Mouse (Mus musculus): ENCODE results near the gene Apol7a. TPM values are rescaled to one million over a fixed set of nuclear protein-coding genes. Genes with fewer than 3 reads are reported as not detected.

Apol7a gene
- total RNA-seq, 2 experiments from 2014 or later, result 0.17 to 0.34 TPM

DNA sequence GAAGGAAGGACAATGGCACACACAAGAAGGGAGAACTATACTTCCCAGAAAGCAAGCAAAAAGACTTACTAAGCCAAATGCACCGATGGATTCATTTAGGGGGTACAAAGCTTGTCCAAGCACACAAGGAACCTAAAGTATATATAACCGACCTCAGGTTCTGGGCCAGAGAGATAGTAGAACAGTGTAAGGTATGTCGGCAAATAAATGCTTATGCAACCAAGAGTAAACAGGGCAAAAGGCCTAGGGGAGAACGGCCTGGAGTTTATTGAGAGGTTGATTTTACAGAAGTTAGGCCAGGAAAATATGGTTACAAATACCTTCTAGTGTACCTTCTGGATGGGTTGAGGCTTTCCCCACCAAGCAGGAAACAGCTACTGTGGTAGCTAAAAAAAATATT, 21.5 kb downstream of the Apol7a start:
- no peak for DNase-seq
- intact Hi-C loops (cut with DNase I), result no loop called here

DNA sequence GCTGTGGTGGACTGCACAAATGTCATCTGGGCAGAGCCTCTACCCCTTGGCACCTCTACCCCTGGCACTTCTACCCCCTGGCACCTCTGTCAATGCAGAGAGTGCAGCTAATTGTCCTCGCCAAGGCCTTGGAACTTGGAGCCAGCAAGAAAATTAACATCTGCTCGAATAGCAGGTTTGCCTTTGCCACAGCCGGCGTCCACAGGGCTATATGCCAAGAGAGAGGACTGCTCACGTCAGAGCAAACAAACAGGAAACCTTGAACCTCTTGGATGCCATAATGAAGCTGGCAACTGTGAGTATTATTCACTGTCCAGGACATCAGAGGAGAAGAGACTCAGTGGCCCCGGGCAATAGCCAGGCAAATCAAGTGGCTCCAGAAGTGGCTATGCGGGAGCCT, 22.0 kb downstream of the Apol7a start:
- intact Hi-C loops (cut with DNase I), result no loop called here
- DNase-seq, result peak in 1 of 2 experiments; percentile 39

DNA sequence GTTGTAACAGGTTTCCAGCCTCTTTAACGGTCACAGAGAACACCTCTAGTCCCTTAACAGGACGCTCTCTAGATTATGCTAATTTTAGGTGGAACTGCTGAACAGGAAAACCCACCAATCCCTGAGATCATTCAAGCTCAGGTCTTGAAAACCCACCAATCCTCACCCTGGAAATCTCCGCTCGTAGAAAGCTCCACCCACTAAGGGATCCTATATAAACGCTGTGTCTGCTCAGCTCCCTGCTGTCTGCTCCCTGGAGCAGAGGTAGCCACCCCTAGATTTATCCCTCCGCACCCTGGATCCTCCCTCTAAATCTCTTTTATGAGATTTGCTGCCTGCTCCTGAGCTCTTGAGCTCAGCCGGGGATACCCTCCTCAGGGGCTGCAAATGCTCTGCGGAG, 28.3 kb downstream of the Apol7a start:
- no peak for DNase-seq
- intact Hi-C loops (cut with DNase I), result no loop called here

DNA sequence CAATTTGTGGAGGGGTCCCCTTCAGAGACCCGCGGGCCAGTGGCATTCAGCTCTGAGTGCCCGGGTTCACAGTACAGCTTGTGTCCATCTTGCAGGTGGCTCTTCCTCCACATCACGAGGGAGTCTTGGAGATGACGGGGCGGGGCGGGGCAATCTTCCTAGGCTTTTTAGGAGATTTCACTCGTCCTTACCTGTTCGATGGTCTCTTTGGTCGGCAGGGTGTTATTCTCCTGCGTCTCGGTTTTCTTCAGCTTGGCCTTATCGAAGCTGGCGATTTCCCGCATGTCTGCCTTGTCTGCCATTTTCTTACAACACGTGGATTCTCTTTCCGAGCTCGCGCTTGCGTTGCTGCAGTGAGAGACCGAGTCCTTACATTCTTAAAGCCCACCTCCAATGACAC, 28.9 kb downstream of the Apol7a start:
- DNase-seq, result no peak
- intact Hi-C loops (cut with DNase I), result loop anchor here (2.0 to 5.0 kb wide), 3 partner anchors 268 to 398 kb away; no protein-coding TSS in a partner anchor

DNA sequence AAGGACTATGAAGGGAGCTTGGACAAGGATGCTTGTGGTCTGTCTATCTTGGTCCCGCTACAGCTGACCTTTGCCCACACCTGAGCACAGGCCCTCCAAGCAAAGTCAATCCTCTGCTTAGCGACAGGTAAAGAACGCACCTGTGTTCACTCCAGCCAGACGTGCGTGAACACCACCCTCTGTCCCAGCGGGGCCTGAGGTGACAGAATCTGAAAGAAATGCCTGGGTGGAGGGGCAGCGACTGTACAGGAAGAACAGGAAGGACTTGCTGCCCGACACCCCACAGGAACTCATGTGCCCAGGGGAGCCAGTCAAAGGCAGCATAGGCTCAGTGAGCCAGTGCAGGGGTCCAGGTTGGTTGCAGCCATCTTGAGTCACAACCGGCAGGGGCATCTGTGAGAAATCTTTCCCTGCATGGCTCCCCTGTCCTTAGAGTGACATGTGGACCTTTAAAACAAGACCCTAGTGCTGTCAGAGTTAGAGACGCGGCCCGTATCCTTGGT, 30.0 kb downstream of the Apol7a start:
- intact Hi-C loops (cut with DNase I), result loop anchor here (2.0 to 5.0 kb wide), 3 partner anchors 267 to 397 kb away; no protein-coding TSS in a partner anchor
- DNase-seq, result no peak

DNA sequence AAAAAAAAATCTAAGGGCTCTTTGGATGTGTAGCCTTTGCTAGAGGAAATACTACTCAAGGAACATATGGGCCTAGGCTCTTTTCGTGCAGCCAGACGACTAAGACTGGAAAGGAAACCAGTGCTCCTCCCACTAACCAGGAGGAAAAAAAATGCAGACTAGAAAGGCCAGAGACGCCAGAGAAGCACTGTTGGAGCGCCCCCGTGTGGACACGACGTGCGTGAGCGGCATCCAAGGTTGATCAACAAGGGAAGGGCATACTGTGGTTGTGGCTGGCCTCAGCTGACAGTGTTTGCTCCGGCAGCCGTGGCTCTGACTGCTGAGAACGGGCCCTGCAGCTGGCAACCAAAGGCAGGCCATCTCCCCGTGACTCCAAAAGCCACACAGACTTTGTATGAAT, 30.8 kb downstream of the Apol7a start:
- peak; percentile 98 to 99 for DNase-seq
- intact Hi-C loops (cut with DNase I), result loop anchor here (2.0 to 5.0 kb wide), 3 partner anchors 266 to 396 kb away; no protein-coding TSS in a partner anchor

DNA sequence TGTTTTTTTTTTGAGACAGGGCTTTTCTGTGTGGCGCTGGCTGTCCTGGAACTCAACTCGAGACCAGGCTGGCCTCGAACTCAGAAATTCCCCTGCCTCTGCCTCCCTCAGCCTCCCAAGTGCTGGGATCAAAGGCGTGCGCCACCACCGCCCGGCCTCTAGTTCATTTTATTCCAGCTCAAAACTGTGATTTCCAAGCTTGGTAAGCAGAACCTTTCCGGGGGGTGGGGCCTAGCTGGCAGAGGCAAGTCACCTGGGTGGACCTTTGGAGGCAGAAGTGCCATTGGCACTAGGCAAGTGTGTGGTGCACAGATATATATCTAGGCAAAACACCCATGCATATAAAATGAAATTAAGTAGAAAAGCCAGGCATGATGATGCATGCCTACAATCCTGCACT, 31.4 kb downstream of the Apol7a start:
- DNase-seq, result no peak
- intact Hi-C loops (cut with DNase I), result loop anchor here (5.0 kb wide), 2 partner anchors 265 to 395 kb away; no protein-coding TSS in a partner anchor

DNA sequence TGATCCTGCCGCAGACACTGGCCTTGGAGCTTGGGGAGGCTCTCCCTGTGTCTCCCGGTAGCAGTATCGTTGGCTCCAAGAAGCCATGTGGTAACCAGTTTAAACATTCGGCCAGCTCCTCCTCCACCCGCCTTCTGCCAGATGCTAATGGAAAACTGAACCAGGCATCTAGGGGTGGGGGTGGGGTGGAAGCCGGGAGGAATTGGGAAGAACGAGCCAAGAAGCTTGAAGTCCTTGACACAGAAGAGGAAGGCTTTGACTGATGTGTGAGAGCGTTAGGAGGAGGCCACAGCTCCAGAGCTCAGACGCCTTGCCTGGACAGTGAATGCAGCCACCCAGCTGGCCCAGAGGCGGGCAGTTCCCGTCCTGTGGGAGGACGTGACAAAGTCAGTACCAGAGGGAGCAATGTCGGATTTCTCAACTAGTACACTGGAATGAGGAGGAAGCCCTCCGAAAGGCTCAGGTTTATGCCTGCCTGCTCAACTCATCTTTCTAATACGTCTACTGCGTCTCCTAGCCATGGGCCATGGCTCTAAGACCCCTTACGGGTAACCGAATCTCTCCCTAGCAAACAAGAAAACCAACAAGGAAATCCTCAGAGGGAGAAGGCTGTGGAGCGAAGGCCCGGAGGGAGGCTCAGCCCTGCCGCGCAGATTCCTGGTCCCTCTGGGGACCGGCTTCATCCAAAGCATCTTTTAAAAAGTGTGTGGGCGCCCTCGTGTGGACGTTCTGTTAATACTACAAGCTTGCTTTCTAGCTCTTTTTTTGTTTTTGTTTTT, 32.0 kb downstream of the Apol7a start:
- intact Hi-C loops (cut with DNase I), result loop anchor here (5.0 kb wide), 2 partner anchors 265 to 395 kb away; no protein-coding TSS in a partner anchor
- peak; percentile 92 to 95 for DNase-seq

DNA sequence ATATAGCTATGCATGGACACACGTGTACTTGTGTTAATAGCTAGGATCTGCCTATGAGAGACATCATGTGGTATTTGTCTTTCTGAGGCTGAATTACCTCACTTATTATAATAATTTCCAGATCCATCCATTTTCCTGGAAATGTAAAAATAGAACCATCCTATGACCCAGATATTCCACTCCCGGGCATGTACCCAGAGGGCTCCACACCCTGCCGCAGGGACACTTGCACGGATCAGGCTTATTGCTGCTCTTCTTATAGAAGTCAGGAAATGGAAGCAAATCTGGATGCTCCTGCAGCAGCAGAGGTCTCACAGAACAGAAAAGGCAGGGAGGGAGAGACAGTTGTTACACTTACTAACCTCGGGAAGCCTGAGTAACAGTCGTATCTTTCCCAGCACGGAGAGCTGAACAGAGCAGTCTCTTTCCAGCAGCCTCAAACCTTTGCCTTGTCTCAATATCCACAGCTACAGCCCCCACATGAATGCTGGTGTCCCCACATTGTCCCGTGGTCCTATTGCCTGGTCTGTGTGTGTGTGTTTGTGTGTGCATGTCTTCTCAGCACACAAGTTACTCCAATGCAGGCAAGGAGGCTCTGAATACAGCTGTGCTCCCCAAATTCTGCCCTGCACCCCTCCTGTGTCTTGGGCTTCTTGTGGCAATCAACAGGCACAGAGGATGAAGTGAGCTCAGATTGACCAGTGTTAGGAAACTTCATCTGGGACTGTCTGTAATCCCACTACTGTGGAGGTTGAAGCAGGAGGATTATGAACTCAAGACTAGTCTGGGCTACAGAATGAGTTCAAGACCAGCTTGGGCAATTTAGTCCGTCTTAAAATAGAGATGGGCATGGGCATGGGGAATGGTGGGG, 33.0 kb downstream of the Apol7a start:
- intact Hi-C loops (cut with DNase I), result loop anchor here (5.0 kb wide), 2 partner anchors 264 to 394 kb away; no protein-coding TSS in a partner anchor
- DNase-seq, result peak; percentile 71 to 72

DNA sequence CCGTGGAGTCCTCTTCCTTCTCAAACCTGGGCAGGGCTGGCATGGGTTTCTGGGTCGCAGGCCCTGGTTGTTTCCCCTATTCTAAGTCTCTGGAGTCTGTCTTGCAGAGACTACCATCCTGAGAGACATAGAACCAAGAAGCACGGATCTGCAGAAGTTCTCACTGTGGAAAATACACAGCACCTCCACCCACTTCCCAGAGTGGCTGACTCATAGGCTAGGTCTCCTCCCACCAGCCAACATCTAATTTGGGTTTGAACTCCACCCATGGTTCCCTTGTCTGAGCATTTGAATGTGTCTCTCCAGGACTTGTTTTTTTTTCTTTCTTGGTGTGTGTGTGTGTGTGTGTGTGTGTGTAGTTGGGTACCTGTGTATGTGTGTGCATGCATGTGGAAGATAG, 34.9 kb downstream of the Apol7a start:
- peak; percentile 65 to 67 for DNase-seq
- intact Hi-C loops (cut with DNase I), result no loop called here

DNA sequence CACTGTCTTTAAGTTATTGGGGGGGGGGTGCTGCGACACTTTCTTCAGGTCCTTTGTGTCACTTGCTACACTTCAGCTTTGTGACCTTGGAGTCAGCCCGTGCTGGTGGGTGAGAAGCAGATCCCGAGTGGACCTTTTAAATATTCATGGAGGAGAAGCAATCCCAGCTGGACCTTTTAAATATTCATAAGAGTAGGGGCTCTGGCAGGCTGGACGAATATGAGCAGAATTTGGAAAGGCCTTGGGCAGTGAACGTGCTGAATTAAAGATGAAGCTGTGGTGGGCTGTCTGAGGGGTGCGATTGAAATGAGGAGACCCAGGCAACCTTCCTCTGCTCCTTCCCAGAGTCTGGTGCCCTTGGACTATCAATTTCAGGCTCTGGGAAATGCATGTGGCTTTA, 35.3 kb downstream of the Apol7a start:
- DNase-seq, result no peak
- intact Hi-C loops (cut with DNase I), result loop anchor here (1.0 kb wide), 1 partner anchor 137 kb away; no protein-coding TSS in a partner anchor

DNA sequence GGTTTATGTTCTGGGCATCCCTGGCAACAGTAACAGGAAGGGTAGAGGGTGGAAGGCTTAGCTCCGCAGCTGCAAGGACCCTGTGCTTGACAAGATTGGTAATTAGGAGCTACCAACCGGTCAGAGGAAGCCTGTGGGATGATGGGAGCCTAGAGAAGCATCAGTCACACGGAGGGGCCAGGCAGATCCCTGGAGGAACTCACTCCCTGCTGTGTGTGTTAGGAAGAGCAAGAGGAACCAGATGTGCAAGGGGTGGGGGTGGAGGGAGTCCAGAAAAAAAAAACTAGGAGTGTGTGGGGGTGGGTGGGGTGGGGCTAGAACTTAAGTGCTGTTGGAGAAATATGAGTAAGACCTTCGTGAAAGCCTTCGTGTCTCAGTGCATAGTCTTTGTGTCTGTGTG, 36.0 kb downstream of the Apol7a start:
- intact Hi-C loops (cut with DNase I), result loop anchor here (1.0 kb wide), 1 partner anchor 137 kb away; no protein-coding TSS in a partner anchor

DNA sequence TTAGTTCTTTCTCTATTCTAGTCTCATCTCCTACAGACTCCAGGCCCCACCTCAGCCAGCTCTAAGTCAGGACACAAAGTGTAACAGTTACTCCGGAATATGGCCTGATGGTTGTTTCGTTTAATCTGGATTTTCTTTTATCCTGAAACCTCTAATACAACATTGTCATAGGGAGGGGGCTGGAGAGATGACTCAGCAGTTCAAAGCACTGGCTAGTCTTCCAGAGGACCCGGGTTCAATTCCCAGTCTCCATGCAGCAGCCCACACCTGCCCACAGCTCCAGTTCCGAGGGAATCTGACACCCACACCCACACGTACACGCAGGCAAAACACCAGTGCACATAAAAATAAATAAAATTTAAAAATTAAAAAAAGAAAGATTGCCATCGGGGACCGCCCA, 39.0 kb downstream of the Apol7a start:
- DNase-seq, result no peak
- intact Hi-C loops (cut with DNase I), result loop anchor here (5.0 kb wide), 1 partner anchor 208 kb away; no protein-coding TSS in a partner anchor

More for the DNA sequence above, 36.0 kb downstream of the Apol7a start:
- DNase-seq, result no peak

DNA sequence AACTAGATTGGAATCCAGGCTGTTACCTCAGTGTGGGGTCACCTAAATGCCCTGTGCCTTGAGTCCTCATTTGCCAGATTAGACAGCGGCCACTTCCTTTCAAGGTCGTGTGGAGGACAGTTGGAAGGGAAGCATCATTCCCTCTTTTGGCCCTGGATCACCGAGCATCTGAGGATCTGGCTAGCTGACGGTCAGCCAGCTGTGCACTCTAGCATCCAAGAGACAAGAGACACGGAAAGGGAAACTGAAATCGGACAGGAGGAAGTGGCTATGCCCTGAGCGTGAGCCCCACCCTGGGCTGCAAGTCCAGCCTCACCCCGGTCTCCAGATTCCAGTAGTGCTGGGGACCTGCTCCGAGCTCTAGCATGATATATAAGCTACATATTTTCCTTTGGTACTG, 39.4 kb downstream of the Apol7a start:
- peak; percentile 75 to 78 for DNase-seq
- intact Hi-C loops (cut with DNase I), result loop anchor here (5.0 kb wide), 1 partner anchor 207 kb away; no protein-coding TSS in a partner anchor

DNA sequence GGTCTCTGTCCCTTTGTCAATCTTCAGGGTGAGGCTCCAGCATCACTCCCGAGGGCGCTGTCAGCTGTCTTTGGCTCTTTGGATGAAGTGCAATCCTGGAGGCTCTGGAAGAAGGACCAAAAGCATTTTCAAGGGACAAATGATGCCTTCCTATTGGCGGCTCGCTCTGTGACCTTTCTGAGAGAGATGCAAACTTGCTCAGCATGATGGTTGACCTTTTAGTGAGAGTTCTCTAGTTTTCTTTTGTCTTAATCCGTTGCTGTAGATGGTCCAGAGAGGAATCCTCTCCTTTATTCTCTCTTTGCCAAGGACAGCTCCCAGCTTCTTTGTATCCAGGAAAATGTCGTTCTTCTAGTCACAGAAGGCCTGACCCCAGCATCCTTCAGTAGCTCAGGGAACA, 39.8 kb downstream of the Apol7a start:
- intact Hi-C loops (cut with DNase I), result loop anchor here (5.0 kb wide), 1 partner anchor 207 kb away; no protein-coding TSS in a partner anchor
- no peak for DNase-seq

DNA sequence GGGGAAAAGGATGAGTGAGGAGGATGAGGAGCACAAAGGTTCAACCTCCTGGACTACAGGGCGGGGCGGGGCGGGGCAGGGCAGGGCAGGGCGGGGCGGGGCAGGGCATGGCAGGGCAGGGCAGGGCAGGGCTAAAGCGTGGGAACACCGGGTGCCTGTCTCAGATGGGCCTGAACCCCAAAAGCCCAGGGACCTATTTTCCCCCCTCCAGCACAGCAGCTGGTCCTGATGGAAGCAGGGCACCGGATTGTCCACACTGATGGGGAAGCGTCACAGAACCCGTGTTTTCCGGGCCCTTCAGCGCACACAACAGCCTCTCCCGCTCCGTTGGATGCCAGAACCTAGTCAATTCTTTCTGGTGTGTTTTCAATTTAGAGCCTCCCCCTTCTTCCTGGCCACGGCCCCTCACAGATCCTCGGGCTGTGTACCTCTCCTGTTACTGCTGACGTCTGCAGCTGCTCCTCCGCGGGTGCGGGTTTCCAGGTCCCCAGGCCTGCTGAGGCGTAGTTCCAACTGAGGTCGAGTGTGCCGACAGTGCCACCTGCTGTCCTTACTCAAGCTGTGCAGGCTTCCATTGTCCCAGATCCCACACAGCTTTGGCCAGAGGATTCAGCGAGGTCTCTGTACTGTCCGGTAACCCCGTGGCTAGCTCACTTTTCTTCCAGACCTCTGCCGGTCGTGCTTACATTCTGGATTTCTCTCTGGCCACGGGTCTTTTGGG, 40.4 kb downstream of the Apol7a start:
- intact Hi-C loops (cut with DNase I), result loop anchor here (1.0 to 5.0 kb wide), 3 partner anchors 15 to 206 kb away; no protein-coding TSS in a partner anchor
- DNase-seq, result peak; percentile 92 to 94

DNA sequence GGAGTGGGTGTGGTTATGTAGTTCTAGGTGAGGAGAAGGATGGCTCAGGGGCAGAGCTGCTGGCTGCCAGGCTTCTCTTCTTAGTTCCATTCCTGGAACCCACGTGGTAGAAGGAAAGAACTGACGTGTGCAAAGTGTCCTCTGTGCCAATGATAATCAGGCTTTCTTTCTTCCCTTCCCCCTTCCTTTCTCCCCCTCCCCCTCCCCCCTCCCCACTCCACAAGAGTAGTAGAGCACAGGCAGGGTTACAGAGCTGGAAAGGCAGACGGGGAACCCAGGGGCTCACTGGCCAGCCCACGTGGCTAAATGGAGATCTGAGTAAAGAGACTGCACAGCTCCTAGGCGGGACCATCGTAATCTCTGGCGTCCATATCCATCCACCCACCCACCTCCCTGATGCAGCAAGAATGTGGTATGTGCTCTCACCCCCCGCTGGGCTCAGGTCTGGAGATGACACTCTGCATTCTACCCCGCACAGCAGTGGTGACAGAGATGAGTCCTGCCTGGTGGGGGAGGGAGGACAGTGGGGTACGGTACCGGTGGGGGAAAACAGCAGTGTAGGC, 42.6 kb downstream of the Apol7a start:
- DNase-seq, result peak in 1 of 2 experiments; percentile 32
- intact Hi-C loops (cut with DNase I), result loop anchor here (5.0 kb wide), 1 partner anchor 204 kb away; no protein-coding TSS in a partner anchor

DNA sequence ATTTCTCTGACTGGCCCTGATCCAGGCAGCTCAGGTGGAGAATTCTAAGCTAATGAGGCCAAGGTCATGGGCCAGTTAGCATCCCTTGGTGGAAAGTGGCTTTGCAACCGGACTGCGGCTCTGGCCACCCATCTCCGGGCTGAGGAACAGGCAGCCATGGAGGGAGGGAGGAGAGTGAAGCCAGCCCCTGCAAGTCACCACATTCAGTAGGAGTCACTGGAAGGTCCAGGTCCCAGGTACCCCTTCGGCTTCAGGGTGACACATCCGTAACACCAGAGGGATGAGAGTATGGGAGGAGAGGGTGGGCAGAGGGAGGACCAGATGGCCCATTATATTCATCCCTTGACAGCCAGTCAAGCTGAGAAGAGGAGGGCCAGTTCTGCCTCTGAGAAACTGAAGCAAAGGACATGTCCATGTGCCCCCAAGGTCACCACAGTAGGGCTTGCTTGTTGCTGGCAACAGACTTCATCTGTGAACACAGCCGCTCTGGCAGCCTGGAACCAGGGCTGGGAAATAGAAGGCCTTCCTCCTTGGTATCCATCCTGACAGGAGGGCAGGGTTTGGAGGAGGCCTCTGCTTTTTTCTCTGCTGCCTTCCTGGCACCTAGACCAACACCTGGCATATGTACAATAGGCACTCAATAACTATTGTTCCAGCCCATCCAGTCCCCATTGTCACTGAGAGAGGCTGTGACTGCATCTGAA, 43.9 kb downstream of the Apol7a start:
- intact Hi-C loops (cut with DNase I), result loop anchor here (5.0 kb wide), 1 partner anchor 203 kb away; no protein-coding TSS in a partner anchor
- DNase-seq, result peak in 1 of 2 experiments; percentile 31

DNA sequence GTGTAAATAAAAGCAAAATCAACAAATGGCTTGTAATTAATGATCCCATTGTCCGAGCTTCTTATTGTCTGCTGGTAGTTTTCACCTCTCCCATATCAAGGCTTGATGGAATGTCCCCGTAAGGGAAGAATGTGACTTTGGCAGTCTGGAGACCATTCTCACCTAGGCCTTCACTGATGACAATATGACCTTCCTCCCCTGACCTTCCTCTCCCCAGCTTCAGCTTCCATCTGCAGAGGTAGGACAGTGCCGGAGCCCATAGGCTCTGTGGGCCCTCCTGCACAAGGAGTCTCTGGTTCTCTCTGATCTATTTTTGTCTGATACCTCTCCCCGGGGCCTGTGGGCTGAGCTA, 44.4 kb downstream of the Apol7a start:
- no peak for DNase-seq
- intact Hi-C loops (cut with DNase I), result no loop called here

All from heart, postnatal 10 days (tissue).